Mouse (Mus musculus): ENCODE measurements around the gene Klhl23. TPM values are rescaled to one million over a fixed set of nuclear protein-coding genes. Genes with fewer than 3 reads are reported as not detected.

Gene Klhl23
- 1 to 10 TPM; 6.0 to 8.3 TPM for total RNA-seq (2023)

GRCm38 (mm10) chr2:69821711-69822110 lies at the start of gene Klhl23:
Gene Klhl23 (plus strand): TSS chr2:69821944.

GRCm38 (mm10) chr2:69789429-69790069 lies 32.2 kb upstream of the Klhl23 start, which contains the start of the genes Ccdc173 and Phospho2:
Gene Ccdc173 (minus strand): TSS chr2:69789575.
Gene Phospho2 (plus strand): TSS chr2:69789623.

GRCm38 (mm10) chr2:69861485-69862091 lies 39.8 kb downstream of the Klhl23 start, which contains the start of gene Ssb:
Gene Ssb (plus strand): TSS chr2:69861562.

DNA sequence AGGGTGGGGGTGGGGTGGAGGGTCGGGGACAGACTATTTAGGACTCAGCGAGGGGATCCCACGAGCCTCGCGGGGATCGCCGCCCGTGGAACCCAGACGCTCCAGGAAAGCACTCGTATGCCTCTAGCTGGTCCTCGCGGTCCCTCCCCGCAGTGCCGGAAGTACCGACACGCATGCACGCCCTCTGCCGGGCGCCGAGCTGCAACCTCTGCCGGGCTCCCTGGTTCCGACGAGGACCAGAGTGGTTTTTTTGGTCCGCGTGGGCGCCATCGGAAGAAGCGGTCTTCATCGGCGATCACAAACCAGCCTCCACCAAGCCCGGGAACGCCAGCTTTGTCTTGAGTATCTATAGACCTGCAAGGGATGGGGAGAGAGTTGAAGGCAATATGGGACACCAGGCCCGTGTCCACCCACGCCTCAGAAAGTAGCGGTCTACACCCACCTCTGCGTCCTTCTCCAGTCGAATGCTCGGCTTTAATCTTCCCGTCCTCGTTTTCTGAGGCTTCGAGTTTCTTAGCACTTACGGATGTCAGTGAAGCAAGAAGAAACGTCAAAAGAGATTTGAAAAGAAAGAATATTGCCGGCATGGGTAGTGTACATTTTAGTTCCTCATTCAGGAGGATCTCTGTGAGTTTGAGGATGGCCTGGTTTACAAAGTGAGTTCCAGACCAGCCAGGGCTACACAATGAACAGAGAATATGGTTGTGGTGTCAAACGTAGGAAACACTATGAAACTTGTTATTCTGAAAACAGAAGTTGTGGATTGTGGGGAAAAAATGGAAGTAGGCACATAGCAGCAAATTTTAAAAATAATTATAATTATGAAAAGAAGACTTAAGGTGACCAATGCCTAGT lies 63.9 kb downstream of the Klhl23 start, which contains the start of gene Mettl5:
Gene Mettl5, minus strand, starts transcription at position 165 of the 855 bp plus-strand sequence.

Other genes starting within 250 kb of the Klhl23 start
- not detected for gene Lrp2, start 235.9 kb upstream of the Klhl23 start, total RNA-seq (2023)
- under 1 TPM; 0.68 to 0.90 TPM for gene Bbs5, start 174.8 kb upstream of the Klhl23 start, total RNA-seq (2023)
- under 1 TPM; 0.20 to 0.31 TPM for gene Klhl41, start 151.8 kb upstream of the Klhl23 start, total RNA-seq (2023)
- gene Fastkd1, start 108.4 kb upstream of the Klhl23 start, total RNA-seq (2023) = 1 to 10 TPM; 4.8 to 5.3 TPM
- gene Ppig, start 99.4 kb upstream of the Klhl23 start, total RNA-seq (2023) = 10 to 100 TPM; 51.0 to 60.3 TPM
- gene Ccdc173, start 32.4 kb upstream of the Klhl23 start, total RNA-seq (2023) = 1 to 10 TPM in 1 of 2 experiments, under 1 TPM in 1; 0.51 to 1.4 TPM
- 10 to 100 TPM; 18.6 to 21.2 TPM for gene Phospho2, start 32.3 kb upstream of the Klhl23 start, total RNA-seq (2023)
- 10 to 100 TPM; 89.0 to 98.2 TPM for gene Ssb, start 39.6 kb downstream of the Klhl23 start, total RNA-seq (2023)
- 10 to 100 TPM in 1 of 2 experiments, 1 to 10 TPM in 1; 9.4 to 10.0 TPM for gene Mettl5, start 63.7 kb downstream of the Klhl23 start, total RNA-seq (2023)
- 10 to 100 TPM; 40.7 to 41.2 TPM for gene Ubr3, start 75.3 kb downstream of the Klhl23 start, total RNA-seq (2023)
- gene Myo3b, start 217.2 kb downstream of the Klhl23 start, total RNA-seq (2023) = not detected

Measured in neutrophil, adult 83 days (primary cell).